Mouse (Mus musculus) pancreas, adult 10 weeks (tissue): ENCODE data around the gene Hist2h2be. TPM values are rescaled to one million over a fixed set of nuclear protein-coding genes. Genes with fewer than 3 reads are reported as not detected.

Experiments
- polyA plus RNA-seq: library from polyadenylated mRNA; stranded (reverse); fragments of 350-450 nt; fragmentation: Illumina TruSeq; extraction: RNeasy Lipid Tissue Mini Kit (QIAGEN cat#74804); gene quantifications from one replicate; pipeline ENCODE4 v1.2.3, GENCODE M21; 2015; ENCODE audit warnings: low read depth, low replicate concordance; ENCODE audit not compliant: insufficient read depth

Gene Hist2h2be
- polyA plus RNA-seq, 1 experiment from 2014 or later, result 3.3 TPM

Other genes with a start within 250 kb of the Hist2h2be start
- gene Plekho1, start 225.1 kb upstream of the Hist2h2be start, polyA plus RNA-seq, result 14.3 TPM
- gene Vps45, start 162.7 kb upstream of the Hist2h2be start, polyA plus RNA-seq, result 7.2 TPM
- gene Otud7b, start 116.6 kb upstream of the Hist2h2be start, polyA plus RNA-seq, result 4.3 TPM
- gene Mtmr11, start 59.1 kb upstream of the Hist2h2be start, polyA plus RNA-seq, result 4.8 TPM
- 11.0 TPM for gene Sf3b4, start 48.8 kb upstream of the Hist2h2be start, polyA plus RNA-seq
- 3.8 TPM for gene Sv2a, start 40.0 kb upstream of the Hist2h2be start, polyA plus RNA-seq
- gene Bola1, start 1.4 kb upstream of the Hist2h2be start, polyA plus RNA-seq, result 9.0 TPM
- not detected for gene Hist2h2ab, start 1.3 kb upstream of the Hist2h2be start, polyA plus RNA-seq
- not detected for gene Hist2h2ac, start 239 bp upstream of the Hist2h2be start, polyA plus RNA-seq
- gene Hist2h3c2, start 18.0 kb downstream of the Hist2h2be start, polyA plus RNA-seq, result not detected
- gene Hist2h2aa2, start 19.2 kb downstream of the Hist2h2be start, polyA plus RNA-seq, result 53.9 TPM
- gene Hist2h2aa1, start 24.4 kb downstream of the Hist2h2be start, polyA plus RNA-seq, result 9.9 TPM
- 5.1 TPM for gene Hist2h3c1, start 25.6 kb downstream of the Hist2h2be start, polyA plus RNA-seq
- 2.5 TPM for gene Hist2h4, start 42.2 kb downstream of the Hist2h2be start, polyA plus RNA-seq
- gene Hist2h3b, start 47.5 kb downstream of the Hist2h2be start, polyA plus RNA-seq, result not detected
- not detected for gene Hist2h2bb, start 48.6 kb downstream of the Hist2h2be start, polyA plus RNA-seq
- gene Fcgr1, start 72.8 kb downstream of the Hist2h2be start, polyA plus RNA-seq, result 0.61 TPM
- gene BC107364, start 231.2 kb downstream of the Hist2h2be start, polyA plus RNA-seq, result not detected